Mouse (Mus musculus): ENCODE results near the gene Edf1. TPM values are rescaled to one million over a fixed set of nuclear protein-coding genes. Genes with fewer than 3 reads are reported as not detected.
A peak's percentile ranks its signal among the peaks of the same experiment; 100 is the strongest.

Edf1 gene
- total and polyA plus RNA-seq, 3 experiments, result 188 to 215 (median 202) TPM

- Histone ChIP-seq H3K79me2 (replicated peaks; ENCODE audit: control insufficient read depth, extremely low read depth, insufficient read depth, poor library complexity, severe bottlenecking) (no peaks in the 10 kb centered on the region), H3K27ac (ENCODE audit: insufficient read depth, low read depth) (no peak overlapping the region), H3K9ac (ENCODE audit: insufficient read depth, low read depth) (no peak overlapping the region), H3K4me3 (replicated peaks in 1 of 3; ENCODE audit: low read depth in 2 of 3, low read length in 2 of 3, poor library complexity in 1 of 3) (no peak overlapping the region), H3K27me3 (replicated peaks) (no peaks in the 10 kb centered on the region), H3K9me3 (replicated peaks; ENCODE audit: low read length) (peaks cover 39% of the 10 kb centered on the region), H3K4me2 (ENCODE audit: insufficient read depth, low read depth, poor library complexity, severe bottlenecking) (no peak overlapping the region), H3K36me3 (replicated peaks in 1 of 2; ENCODE audit: control insufficient read depth in 1 of 2, insufficient read depth in 1 of 2, low read length in 1 of 2) (peaks cover 35 to 67% of the 10 kb centered on the region in 2 experiments), H3K4me1 (ENCODE audit: control insufficient read depth in 1 of 2, insufficient read depth in 2 of 2) (peaks cover 9 to 35% of the 10 kb centered on the region in 2 experiments; a peak in 3 of 4 replicates)
- DNase-seq (ENCODE audit: extremely low read depth), result peak; percentile 24
- dilution Hi-C loops (cut with MboI; ENCODE audit: extremely low pct_ligation_motif_present, extremely low pct_unique_long_range_greater_than_20kb, low sequenced_read_pairs), result no loop called here
- in situ Hi-C loops (cut with MboI; ENCODE audit: low pct_ligation_motif_present, low pct_unique_long_range_greater_than_20kb, low sequenced_read_pairs), result no loop called here
- peak; percentile 15; the same call in 1 of the 2 replicates for TF ChIP-seq SMC3 (IDR thresholded peaks at IDR 0.05; ENCODE audit: low read depth, low read length)
- peak in 1 of 2 experiments; percentile 42; a peak in 2 of 4 replicates for TF ChIP-seq CTCF (conservative IDR thresholded peaks at IDR 0.05 in 1 of 2, IDR thresholded peaks at IDR 0.05 in 1 of 2; ENCODE audit: low read depth in 2 of 2, low read length in 2 of 2)
- no peak; the same call in 1 of the 2 replicates for TF ChIP-seq RAD21 (IDR thresholded peaks at IDR 0.05; ENCODE audit: low read depth, low read length)
These were observed 22.3 kb downstream of the Edf1 start for GRCm38 (mm10) chr2:25579737-25580460.

GRCm38 (mm10) chr2:25580621-25581101 is 23.0 kb downstream of the Edf1 start:
- Histone ChIP-seq H3K9me3 (replicated peaks; ENCODE audit: low read length) (peaks cover 39% of the 10 kb centered on the region), H3K4me1 (ENCODE audit: control insufficient read depth in 1 of 2, insufficient read depth in 2 of 2) (peaks cover 8 to 31% of the 10 kb centered on the region in 2 experiments; a peak in 3 of 4 replicates), H3K9ac (ENCODE audit: insufficient read depth, low read depth) (no peak overlapping the region)

GRCm38 (mm10) chr2:25581294-25581864 is 23.7 kb downstream of the Edf1 start, which contains the start of gene Ajm1:
Gene Ajm1 (minus strand): TSS chr2:25581757.
- dilution Hi-C loops (cut with MboI; ENCODE audit: extremely low pct_ligation_motif_present, extremely low pct_unique_long_range_greater_than_20kb, low sequenced_read_pairs), result no loop called here
- peaks cover 47 to 78% of the 10 kb centered on the region in 2 experiments for H3K36me3 ChIP-seq (replicated peaks in 1 of 2; ENCODE audit: control insufficient read depth in 1 of 2, insufficient read depth in 1 of 2, low read length in 1 of 2)
- peaks cover 5 to 24% of the 10 kb centered on the region in 2 experiments; a peak in 3 of 4 replicates for H3K4me1 ChIP-seq (ENCODE audit: control insufficient read depth in 1 of 2, insufficient read depth in 2 of 2)

More at GRCm38 (mm10) chr2:25580621-25581101, 23.0 kb downstream of the Edf1 start:
- in situ Hi-C loops (cut with MboI; ENCODE audit: low pct_ligation_motif_present, low pct_unique_long_range_greater_than_20kb, low sequenced_read_pairs), result no loop called here
- H3K27ac ChIP-seq (ENCODE audit: insufficient read depth, low read depth), result no peak overlapping the region
- no peaks in the 10 kb centered on the region for H3K27me3 ChIP-seq (replicated peaks)
- dilution Hi-C loops (cut with MboI; ENCODE audit: extremely low pct_ligation_motif_present, extremely low pct_unique_long_range_greater_than_20kb, low sequenced_read_pairs), result no loop called here
- peak overlapping the region in 2 of 3 experiments; percentile 57 to 60 for H3K4me3 ChIP-seq (replicated peaks in 1 of 3; ENCODE audit: low read depth in 2 of 3, low read length in 2 of 3, poor library complexity in 1 of 3)
- no peak overlapping the region for H3K4me2 ChIP-seq (ENCODE audit: insufficient read depth, low read depth, poor library complexity, severe bottlenecking)
- DNase-seq (ENCODE audit: extremely low read depth), result peak; percentile 28
- no peaks in the 10 kb centered on the region for H3K79me2 ChIP-seq (replicated peaks; ENCODE audit: control insufficient read depth, extremely low read depth, insufficient read depth, poor library complexity, severe bottlenecking)
- TF ChIP-seq MYC (IDR thresholded peaks at IDR 0.05; ENCODE audit: low read depth, low read length) (peak; percentile 49; the same call in 1 of the 2 replicates), MAX (IDR thresholded peaks at IDR 0.05; ENCODE audit: low read length) (peak; percentile 77), TBP (conservative IDR thresholded peaks at IDR 0.05; ENCODE audit: low read depth, low read length) (no peak), JUND (conservative IDR thresholded peaks at IDR 0.05; ENCODE audit: low read depth, low read length) (no peak)
- peaks cover 42 to 75% of the 10 kb centered on the region in 2 experiments for H3K36me3 ChIP-seq (replicated peaks in 1 of 2; ENCODE audit: control insufficient read depth in 1 of 2, insufficient read depth in 1 of 2, low read length in 1 of 2)

More at GRCm38 (mm10) chr2:25581294-25581864, 23.7 kb downstream of the Edf1 start, which contains the start of gene Ajm1:
- Histone ChIP-seq H3K4me2 (ENCODE audit: insufficient read depth, low read depth, poor library complexity, severe bottlenecking) (peak within 1 kb of the TSS; percentile 34), H3K4me3 (replicated peaks in 1 of 3; ENCODE audit: low read depth in 2 of 3, low read length in 2 of 3, poor library complexity in 1 of 3) (peak within 1 kb of the TSS; percentile 57 to 60 (median 59)), H3K9ac (ENCODE audit: insufficient read depth, low read depth) (no peak within 1 kb of the TSS), H3K27me3 (replicated peaks) (no peaks in the 10 kb centered on the region), H3K9me3 (replicated peaks; ENCODE audit: low read length) (peaks cover 37% of the 10 kb centered on the region), H3K27ac (ENCODE audit: insufficient read depth, low read depth) (no peak within 1 kb of the TSS), H3K79me2 (replicated peaks; ENCODE audit: control insufficient read depth, extremely low read depth, insufficient read depth, poor library complexity, severe bottlenecking) (no peaks in the 10 kb centered on the region)
- TF ChIP-seq EP300 (IDR thresholded peaks at IDR 0.05; ENCODE audit: low read length), result no peak
- peak; percentile 49 for TF ChIP-seq RAD21 (IDR thresholded peaks at IDR 0.05; ENCODE audit: low read depth, low read length)
- peak; percentile 82 to 89 for TF ChIP-seq CTCF (conservative IDR thresholded peaks at IDR 0.05 in 1 of 2, IDR thresholded peaks at IDR 0.05 in 1 of 2; ENCODE audit: low read depth in 2 of 2, low read length in 2 of 2)
- peak; percentile 35; the same call in 1 of the 2 replicates for TF ChIP-seq TCF12 (IDR thresholded peaks at IDR 0.05; ENCODE audit: low read depth, low read length)
- TF ChIP-seq POLR2AphosphoS2 (IDR thresholded peaks at IDR 0.05; ENCODE audit: low read depth, low read length), result 0 out of 2 replicates have a peak, but pooled peaks have one; percentile 64
- TF ChIP-seq NELFE (IDR thresholded peaks at IDR 0.05; ENCODE audit: low read depth, low read length), result no peak
- in situ Hi-C loops (cut with MboI; ENCODE audit: low pct_ligation_motif_present, low pct_unique_long_range_greater_than_20kb, low sequenced_read_pairs), result no loop called here
- peak; percentile 76 for DNase-seq (ENCODE audit: extremely low read depth)
